Mouse (Mus musculus): ENCODE data around the gene Gm49425.

GRCm38 (mm10) chr15:101522556-101523232, 5.6 kb upstream of the Gm49425 start:
- TF ChIP-seq POLR2A (IDR thresholded peaks at IDR 0.05; ENCODE audit: insufficient read depth, low read depth, low read length) (no peak), CTCF (IDR thresholded peaks at IDR 0.05; ENCODE audit: insufficient read depth, low read depth, low read length) (no peak)

Measured in olfactory bulb, adult 2 months (tissue).